Mouse (Mus musculus): ENCODE data around the gene Aunip. TPM values are rescaled to one million over a fixed set of nuclear protein-coding genes. Genes with fewer than 3 reads are reported as not detected.
A peak's percentile ranks its signal among the peaks of the same experiment; 100 is the strongest.

Gene Aunip
- polyA plus RNA-seq (2015; fragmentation: Nextera tagmentation; extraction: Ambion mirVana) = 16.0 and 18.0 TPM in 2 replicates

DNA sequence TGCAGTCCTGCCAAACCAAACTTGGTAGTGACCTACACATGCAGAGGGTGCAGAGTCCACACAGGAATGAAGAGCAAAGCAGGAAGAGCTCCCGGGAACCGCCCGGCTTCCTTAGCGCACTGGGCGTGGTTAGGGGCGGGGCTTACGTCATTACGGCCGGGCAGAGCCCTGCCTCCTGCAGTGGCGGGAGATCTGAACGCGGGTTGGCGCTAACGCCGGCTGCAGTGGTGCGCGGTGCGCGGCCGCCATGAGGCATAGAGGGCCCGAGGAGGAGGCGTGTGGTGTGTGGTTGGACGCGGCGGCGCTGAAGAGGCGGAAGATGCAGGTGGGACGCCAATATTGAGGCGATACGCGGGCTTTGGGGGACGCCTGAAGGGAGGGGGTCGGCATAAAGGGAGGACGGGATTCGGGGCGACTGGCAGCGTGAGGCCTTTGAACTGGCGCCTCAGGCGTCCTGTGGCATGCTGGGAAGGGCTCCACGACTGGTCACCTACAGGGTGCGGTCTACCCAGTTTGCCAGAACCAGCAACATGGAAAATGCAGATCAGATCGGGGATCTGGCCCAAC lies at the start of gene Aunip:
Aunip (plus strand) TSS at position 155 of the 567 bp plus-strand sequence.
- peak within 1 kb of the TSS; percentile 60 for H3K4me3 ChIP-seq (replicated peaks)
- H3K4me2 ChIP-seq (replicated peaks) = peak within 1 kb of the TSS; percentile 85
- H3K27me3 ChIP-seq (replicated peaks) = no peaks in the 10 kb centered on the region
- H3K36me3 ChIP-seq = no peaks in the 10 kb centered on the region
- peaks cover 17% of the 10 kb centered on the region for H3K4me1 ChIP-seq (replicated peaks)
- peak within 1 kb of the TSS; percentile 65 for H3K9ac ChIP-seq
- whole genome bisulfite sequencing = under 1% methylated on average over 42 of the region's 42 CpGs
- H3K9me3 ChIP-seq = no peaks in the 10 kb centered on the region
- peak; percentile 97 for ATAC-seq
- peak within 1 kb of the TSS; percentile 76 for H3K27ac ChIP-seq

DNA sequence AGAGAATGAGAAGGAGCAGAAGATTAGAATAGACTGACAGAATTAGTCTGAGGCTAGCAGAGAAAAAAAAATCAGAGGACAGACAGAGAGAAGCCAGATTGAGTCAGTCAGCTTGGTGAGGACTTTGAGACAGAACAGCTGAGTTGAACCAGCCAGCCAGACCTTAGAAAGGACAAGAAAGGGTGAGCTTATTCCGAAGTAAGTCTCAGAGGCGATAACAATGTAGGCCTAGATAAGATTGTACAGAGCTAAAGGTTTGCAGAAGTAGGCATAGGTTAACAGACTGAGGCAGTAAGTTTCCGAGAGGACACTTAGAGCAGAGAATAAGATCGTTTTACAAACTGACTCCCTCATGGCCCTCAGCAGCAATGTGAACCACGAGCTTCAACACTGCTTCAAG lies 49.5 kb upstream of the Aunip start:
- Histone ChIP-seq H3K36me3 (no peaks in the 10 kb centered on the region), H3K9me3 (no peaks in the 10 kb centered on the region), H3K9ac (no peak overlapping the region; the same call in 1 of the 2 replicates), H3K4me1 (replicated peaks) (no peaks in the 10 kb centered on the region), H3K27me3 (replicated peaks) (no peaks in the 10 kb centered on the region), H3K27ac (no peak overlapping the region), H3K4me2 (replicated peaks) (no peak overlapping the region), H3K4me3 (replicated peaks) (no peak overlapping the region)
- ATAC-seq = no peak
- 75% methylated on average over 5 of the region's 5 CpGs for WGBS

DNA sequence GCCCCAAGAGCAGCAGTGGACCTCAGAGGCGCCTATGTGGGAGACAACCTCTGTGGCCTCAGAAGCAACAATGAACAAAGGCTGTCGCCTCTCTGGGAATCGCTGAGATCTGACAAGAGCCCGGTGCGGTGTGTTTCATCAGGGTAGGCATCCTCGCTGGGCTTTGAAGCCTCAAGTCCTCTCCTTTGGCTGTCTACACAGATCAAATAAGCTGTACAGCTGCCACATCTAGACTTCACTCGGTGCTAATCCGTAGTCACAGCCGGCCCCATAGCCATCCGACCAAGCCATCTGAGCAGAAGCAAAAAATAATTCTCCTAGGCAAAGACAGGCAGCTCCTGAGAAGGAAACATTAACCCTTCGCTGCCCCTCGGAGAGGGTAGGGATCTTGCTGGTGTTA lies 45.0 kb upstream of the Aunip start:
- WGBS = 51% methylated on average over 12 of the region's 12 CpGs
- Histone ChIP-seq H3K4me1 (replicated peaks) (no peaks in the 10 kb centered on the region; the same call in 1 of the 2 replicates), H3K27ac (no peak overlapping the region), H3K4me2 (replicated peaks) (no peak overlapping the region), H3K9ac (no peak overlapping the region), H3K9me3 (no peaks in the 10 kb centered on the region), H3K27me3 (replicated peaks) (no peaks in the 10 kb centered on the region), H3K36me3 (peaks cover 1% of the 10 kb centered on the region; the same call in 1 of the 2 replicates), H3K4me3 (replicated peaks) (no peak overlapping the region)
- ATAC-seq = no peak

DNA sequence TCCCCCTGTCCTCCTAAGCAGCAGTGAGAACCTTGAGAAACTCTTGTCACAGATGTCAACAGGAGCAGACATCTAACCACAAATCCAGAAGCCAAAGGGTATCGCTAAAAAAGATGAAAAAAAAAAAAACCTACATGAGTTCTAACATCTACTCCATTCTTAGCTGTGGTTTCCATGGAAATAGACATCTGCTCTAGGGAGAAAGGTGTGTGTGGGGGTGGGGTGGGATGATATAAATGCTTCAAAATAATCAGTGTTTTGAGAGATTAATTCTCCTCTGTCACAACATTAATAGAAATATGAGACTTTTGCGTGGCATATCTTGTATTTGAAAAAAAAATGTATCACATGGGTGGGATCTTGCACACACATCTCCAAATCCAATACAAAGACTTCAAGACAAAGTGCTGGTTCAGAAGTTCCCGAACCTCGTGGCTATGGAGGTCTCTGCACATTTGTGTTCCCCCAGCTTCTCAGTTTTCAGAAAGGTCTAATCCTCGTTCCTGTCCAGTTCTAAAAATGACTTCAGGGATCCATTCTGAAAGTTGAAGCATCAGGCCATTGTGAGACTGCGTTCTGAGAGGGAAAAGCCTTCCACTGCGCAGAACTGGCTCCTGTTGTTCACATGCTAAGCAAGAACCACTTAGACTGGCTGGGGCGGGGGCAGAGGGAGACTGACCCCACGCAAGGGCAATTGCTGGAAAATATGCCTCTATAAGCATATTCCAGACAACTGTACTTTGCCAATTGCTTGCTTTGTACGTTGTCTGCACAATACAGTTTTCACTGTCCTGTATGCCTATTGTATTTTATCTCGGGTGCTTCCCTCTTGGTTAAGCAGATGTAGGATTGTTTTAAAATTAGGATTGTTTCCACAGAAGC lies 44.2 kb upstream of the Aunip start:
- Histone ChIP-seq H3K4me2 (replicated peaks) (peak overlapping the region; percentile 95), H3K27ac (no peak overlapping the region)

DNA sequence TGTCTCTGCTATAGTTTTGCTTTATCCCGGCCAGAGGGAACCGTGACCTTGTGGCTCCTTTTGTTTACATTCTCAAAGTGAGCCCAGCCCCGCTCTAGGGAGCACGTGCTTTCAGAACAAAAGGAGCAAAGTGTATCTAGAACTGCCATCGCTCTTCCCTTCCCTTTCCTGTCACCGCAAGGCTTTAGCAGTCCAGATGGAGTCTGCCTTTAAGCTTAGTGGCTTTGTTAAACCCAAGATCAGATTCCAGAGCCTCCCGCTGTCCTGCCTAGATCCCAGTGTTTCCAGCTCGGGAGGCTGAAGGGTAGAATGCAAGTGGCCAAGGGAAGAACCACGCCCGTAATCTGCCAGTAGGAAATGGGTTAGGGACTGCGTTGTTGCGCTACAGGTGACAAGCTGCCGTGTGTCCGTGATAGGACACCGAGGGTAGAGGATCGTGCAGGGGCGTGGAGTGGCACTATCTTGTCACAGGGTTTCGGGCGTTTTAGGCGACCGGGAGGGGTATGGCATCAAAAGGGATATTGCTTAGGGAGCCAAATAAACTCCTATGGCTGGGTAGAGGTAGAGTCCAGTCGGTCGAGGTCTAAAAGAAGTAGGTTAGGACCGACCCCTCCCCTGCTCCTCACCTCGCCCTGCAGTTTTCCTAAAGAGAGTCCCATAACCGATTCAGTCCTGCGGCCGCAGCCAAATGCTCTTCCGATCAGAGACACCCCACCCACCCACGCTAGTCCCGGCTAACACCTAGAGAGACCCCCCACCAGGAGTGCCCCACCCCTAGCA lies 43.2 kb upstream of the Aunip start:
- H3K9me3 ChIP-seq = no peaks in the 10 kb centered on the region
- peak overlapping the region; percentile 95 for H3K4me2 ChIP-seq (replicated peaks)
- under 1% methylated on average over 31 of the region's 31 CpGs for WGBS
- no peaks in the 10 kb centered on the region for H3K27me3 ChIP-seq (replicated peaks)
- peaks cover 11% of the 10 kb centered on the region for H3K36me3 ChIP-seq
- peak overlapping the region; percentile 92; the same call in 1 of the 2 replicates for H3K27ac ChIP-seq
- ATAC-seq = peak; percentile 44
- no peaks in the 10 kb centered on the region; the same call in 1 of the 2 replicates for H3K4me1 ChIP-seq (replicated peaks)
- peak overlapping the region; percentile 92 for H3K4me3 ChIP-seq (replicated peaks)
- H3K9ac ChIP-seq = peak overlapping the region; percentile 54

More for the DNA sequence above, 44.2 kb upstream of the Aunip start:
- no peak for ATAC-seq
- Histone ChIP-seq H3K4me1 (replicated peaks) (no peaks in the 10 kb centered on the region; the same call in 1 of the 2 replicates), H3K9me3 (no peaks in the 10 kb centered on the region), H3K36me3 (peaks cover 8% of the 10 kb centered on the region), H3K9ac (0 out of 2 replicates have a peak overlapping the region, but pooled peaks have one; percentile 54), H3K4me3 (replicated peaks) (0 out of 2 replicates have a peak overlapping the region, but pooled peaks have one; percentile 92), H3K27me3 (replicated peaks) (no peaks in the 10 kb centered on the region)
- WGBS = 69% methylated on average over 11 of the region's 11 CpGs

DNA sequence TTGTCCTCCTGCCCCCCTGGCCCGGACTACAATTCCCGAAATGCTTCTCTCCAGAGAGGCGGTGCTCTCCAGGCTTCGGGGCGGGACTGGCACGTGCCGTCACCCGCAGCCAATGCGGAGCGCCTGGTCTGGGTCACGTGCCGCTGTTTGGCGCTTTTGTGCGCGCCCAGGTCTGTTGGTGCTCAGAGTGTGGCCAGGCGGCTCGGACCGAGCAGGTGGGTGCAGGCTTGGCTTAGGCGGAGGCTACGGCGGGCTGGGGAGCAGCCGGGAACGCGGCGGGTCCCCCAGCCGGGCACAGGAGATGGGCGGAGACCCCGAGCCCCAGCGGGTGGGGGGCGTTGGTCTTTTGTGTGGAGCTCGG lies 42.6 kb upstream of the Aunip start, which contains the start of gene Stmn1:
Stmn1 (plus strand) TSS at position 106 of the 361 bp plus-strand sequence.
- no peaks in the 10 kb centered on the region for H3K27me3 ChIP-seq (replicated peaks)
- H3K27ac ChIP-seq = peak within 1 kb of the TSS; percentile 92
- no peaks in the 10 kb centered on the region; the same call in 1 of the 2 replicates for H3K4me1 ChIP-seq (replicated peaks)
- WGBS = under 1% methylated on average over 31 of the region's 31 CpGs
- no peaks in the 10 kb centered on the region for H3K9me3 ChIP-seq
- peaks cover 11% of the 10 kb centered on the region for H3K36me3 ChIP-seq
- peak; percentile 96 for ATAC-seq
- peak within 1 kb of the TSS; percentile 95 for H3K4me2 ChIP-seq (replicated peaks)
- H3K4me3 ChIP-seq (replicated peaks) = peak within 1 kb of the TSS; percentile 92
- peak within 1 kb of the TSS; percentile 92 for H3K9ac ChIP-seq

DNA sequence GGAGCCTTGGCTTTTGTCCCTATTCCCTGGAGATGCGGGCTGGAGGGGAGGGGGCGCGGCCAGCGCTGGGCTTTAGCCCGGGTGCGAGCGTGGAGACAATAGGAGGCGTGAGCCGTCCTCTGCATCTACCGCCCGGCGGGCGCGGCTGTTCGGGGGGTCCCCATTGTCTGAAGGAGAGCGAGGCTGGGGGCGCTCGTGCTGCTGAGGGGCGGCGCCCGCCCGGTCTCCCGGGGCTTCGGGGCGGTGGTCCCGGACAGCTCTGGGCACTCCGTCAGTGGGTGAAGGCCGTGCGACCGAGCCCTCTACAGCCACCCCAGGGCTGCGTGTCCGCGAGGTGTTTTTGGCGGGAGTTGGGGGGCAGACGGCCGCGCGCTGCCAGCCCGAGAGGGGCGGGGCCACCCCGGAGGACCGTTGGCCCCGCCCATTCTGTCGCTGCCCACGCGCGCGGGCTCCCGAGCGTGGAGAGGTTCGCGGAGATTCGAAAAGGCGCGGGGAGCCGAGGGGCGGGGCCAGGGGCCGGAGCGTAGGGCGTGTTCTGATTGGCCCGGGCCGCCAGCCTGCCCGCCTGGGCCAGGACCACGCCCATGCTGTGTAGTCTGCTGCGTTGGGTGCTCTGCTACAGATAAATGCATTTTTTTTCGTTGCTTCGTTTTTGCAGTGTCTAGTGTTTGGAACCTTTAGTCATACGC lies 42.1 kb upstream of the Aunip start:
- Histone ChIP-seq H3K27ac (peak overlapping the region; percentile 92), H3K4me1 (replicated peaks) (no peaks in the 10 kb centered on the region; the same call in 1 of the 2 replicates), H3K27me3 (replicated peaks) (no peaks in the 10 kb centered on the region), H3K9ac (peak overlapping the region; percentile 92), H3K4me3 (replicated peaks) (peak overlapping the region; percentile 92), H3K36me3 (peaks cover 12% of the 10 kb centered on the region), H3K4me2 (replicated peaks) (peak overlapping the region; percentile 95), H3K9me3 (no peaks in the 10 kb centered on the region)
- WGBS = under 1% methylated on average over 68 of the region's 68 CpGs
- ATAC-seq = peak; percentile 92

DNA sequence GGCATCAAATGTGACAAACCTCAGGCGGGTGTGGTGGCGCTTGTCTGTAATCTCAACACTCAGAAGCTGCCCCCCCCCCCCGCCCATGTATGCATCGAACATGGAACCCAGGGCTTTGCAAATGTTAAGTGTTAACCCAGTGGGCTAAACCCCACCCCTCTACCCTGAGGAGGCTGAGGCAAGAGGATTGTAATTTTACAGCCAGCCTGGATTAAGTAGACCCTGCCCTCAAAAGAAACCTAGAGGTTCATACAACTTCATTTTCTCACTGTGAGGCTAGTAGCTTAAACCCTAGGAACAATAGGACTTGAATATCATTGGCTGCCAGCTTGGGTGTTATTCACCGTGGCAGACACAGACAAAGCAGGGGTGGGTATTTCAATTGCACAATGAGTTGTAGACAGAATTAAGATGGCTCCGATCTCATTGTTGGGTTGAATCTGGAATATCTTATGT lies 41.4 kb upstream of the Aunip start:
- ATAC-seq = peak; percentile 13
- Histone ChIP-seq H3K9me3 (no peaks in the 10 kb centered on the region), H3K27me3 (replicated peaks) (no peaks in the 10 kb centered on the region), H3K27ac (peak overlapping the region; percentile 20), H3K4me1 (replicated peaks) (no peaks in the 10 kb centered on the region; the same call in 1 of the 2 replicates), H3K36me3 (peaks cover 18% of the 10 kb centered on the region), H3K4me2 (replicated peaks) (peak overlapping the region; percentile 95), H3K9ac (peak overlapping the region; percentile 39; the same call in 1 of the 2 replicates), H3K4me3 (replicated peaks) (peak overlapping the region; percentile 92)
- WGBS = 15% methylated on average over 6 of the region's 6 CpGs

DNA sequence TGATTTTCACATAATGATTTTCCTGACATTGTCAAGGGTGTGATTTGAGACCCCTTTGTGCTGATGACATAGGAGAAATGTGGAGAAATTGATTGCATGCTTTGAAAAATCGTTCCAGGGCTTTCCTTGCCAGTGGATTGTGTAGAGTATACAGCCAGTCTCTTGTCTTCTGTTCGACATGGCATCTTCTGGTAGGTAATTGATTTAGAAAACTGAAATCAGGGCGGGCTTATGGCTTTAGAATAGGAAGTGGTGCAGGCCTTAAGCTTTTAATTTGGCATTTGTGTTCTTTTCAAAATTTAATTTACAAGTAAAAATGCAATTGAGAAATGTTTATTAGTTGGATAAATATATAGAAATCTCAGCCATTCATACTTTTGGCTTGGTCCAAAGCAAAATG lies 40.8 kb upstream of the Aunip start:
- Histone ChIP-seq H3K4me2 (replicated peaks) (peak overlapping the region; percentile 95), H3K36me3 (peaks cover 24% of the 10 kb centered on the region), H3K27ac (no peak overlapping the region), H3K4me3 (replicated peaks) (no peak overlapping the region), H3K9ac (no peak overlapping the region), H3K4me1 (replicated peaks) (no peaks in the 10 kb centered on the region; the same call in 1 of the 2 replicates), H3K9me3 (no peaks in the 10 kb centered on the region), H3K27me3 (replicated peaks) (no peaks in the 10 kb centered on the region)
- ATAC-seq = no peak
- WGBS = 60% methylated on average over 3 of the region's 3 CpGs

DNA sequence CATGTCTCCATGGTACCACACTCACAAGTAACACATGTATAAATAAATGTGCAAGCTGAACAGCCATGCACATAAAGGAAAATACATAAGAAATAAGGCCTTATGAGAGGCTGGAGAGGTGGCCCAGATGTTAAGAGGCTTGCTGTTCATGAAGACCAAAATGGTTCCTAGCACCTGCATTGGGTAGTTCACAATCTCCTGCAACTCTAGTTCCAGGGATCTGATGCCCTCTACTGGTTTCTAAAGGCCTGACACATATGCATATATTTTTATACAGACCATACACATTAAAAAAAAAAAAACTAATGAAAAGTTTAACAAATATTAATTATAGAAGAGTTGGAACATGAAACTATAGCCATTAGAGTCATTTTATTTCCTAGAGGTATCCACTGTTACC lies 39.3 kb upstream of the Aunip start:
- Histone ChIP-seq H3K36me3 (peaks cover 29% of the 10 kb centered on the region), H3K4me1 (replicated peaks) (no peaks in the 10 kb centered on the region; the same call in 1 of the 2 replicates), H3K9ac (no peak overlapping the region), H3K27me3 (replicated peaks) (no peaks in the 10 kb centered on the region), H3K4me2 (replicated peaks) (no peak overlapping the region), H3K4me3 (replicated peaks) (no peak overlapping the region), H3K27ac (no peak overlapping the region), H3K9me3 (no peaks in the 10 kb centered on the region)
- ATAC-seq = no peak

DNA sequence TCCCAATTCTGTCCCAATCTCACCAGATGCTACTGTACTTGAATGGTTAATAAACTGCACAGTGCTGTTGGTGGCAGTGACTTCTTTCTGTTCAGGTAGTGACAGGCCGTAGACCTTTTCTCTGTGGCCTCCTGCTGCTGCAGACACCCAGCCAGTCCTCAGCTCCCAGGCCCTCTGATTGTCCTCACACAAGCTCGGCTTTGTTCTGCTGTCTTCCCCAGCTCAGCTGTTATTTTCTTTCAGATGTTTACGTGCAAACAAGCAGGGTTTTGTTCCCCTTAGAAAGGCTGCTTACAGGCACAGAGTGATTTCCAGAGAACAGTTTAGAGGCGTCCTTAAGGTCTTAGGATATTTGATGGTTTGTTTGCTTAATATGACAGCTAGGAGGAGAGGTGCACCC lies 37.0 kb upstream of the Aunip start:
- Histone ChIP-seq H3K9ac (no peak overlapping the region), H3K4me2 (replicated peaks) (no peak overlapping the region), H3K9me3 (no peaks in the 10 kb centered on the region), H3K4me3 (replicated peaks) (no peak overlapping the region), H3K4me1 (replicated peaks) (no peaks in the 10 kb centered on the region; the same call in 1 of the 2 replicates), H3K36me3 (peaks cover 33% of the 10 kb centered on the region), H3K27me3 (replicated peaks) (no peaks in the 10 kb centered on the region), H3K27ac (no peak overlapping the region)
- 69% methylated on average over 4 of the region's 4 CpGs for WGBS
- no peak for ATAC-seq

All from intestine, embryonic 15.5 days (tissue).